Mouse (Mus musculus): Measurements from ENCODE around the gene Slc47a1.

DNA sequence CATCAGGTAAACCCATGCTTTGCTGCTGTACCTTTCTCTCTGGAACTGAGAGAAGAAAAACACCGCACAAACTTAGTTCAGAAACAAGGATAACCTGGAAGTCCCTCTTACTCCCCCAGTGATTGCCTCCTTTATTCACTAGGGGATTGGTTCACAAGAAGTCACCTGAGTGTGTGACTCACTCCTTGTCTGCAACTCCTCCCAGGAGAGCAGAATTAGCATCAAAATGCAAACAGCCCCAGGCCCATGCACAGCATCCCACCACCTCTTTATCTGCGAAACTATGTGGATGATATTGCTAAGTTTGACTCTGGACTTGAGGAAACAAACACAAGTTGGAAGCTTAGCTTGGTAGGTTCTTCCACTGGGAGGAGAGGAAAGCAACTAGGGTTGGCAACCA, 80.8 kb downstream of the Slc47a1 start:
- TF ChIP-seq CTCF (IDR thresholded peaks at IDR 0.05; ENCODE audit: insufficient read depth, low read length) (no peak), POLR2A (IDR thresholded peaks at IDR 0.05; ENCODE audit: borderline replicate concordance, extremely low read depth, low read depth, low read length) (no peak)
